Mouse (Mus musculus) ES-E14 (cell line): ENCODE measurements around the gene Cap2. TPM values are rescaled to one million over a fixed set of nuclear protein-coding genes. Genes with fewer than 3 reads are reported as not detected.

Experiments used
- DNase-seq: peaks from one replicate; pipeline ENCODE4 v3.0.0-alpha.2; 2013; ENCODE audit warnings: low read depth, low spot score
- H3K27ac ChIP-seq: 2 replicates; pipeline ENCODE4 v1.5.1; 2012; ENCODE audit warnings: low read depth, mild to moderate bottlenecking, low read length, moderate library complexity, mixed read lengths; ENCODE audit not compliant: poor library complexity, insufficient read depth, severe bottlenecking
- H3K36me3 ChIP-seq: 2 replicates; pipeline ENCODE4 v1.6.1; 2012; ENCODE audit warnings: mild to moderate bottlenecking, low read length, moderate library complexity, mixed read lengths; ENCODE audit not compliant: control insufficient read depth, poor library complexity, insufficient read depth, severe bottlenecking
- H3K4me1 ChIP-seq, 2 experiments: fragments of 150-350 bp in 1 of 2; sonication (generic) in 1 of 2; 2 replicates each; pipeline ENCODE4 v1.6.1; 2012; ENCODE audit warnings: low read length in 2 of 2, mild to moderate bottlenecking in 1 of 2, mixed read lengths in 1 of 2; ENCODE audit not compliant: control insufficient read depth in 2 of 2, insufficient read depth in 2 of 2, poor library complexity in 1 of 2
- H3K4me3 ChIP-seq, 2 experiments: fragments of 150-350 bp in 1 of 2; sonication (generic) in 1 of 2; 2 replicates each; pipeline ENCODE4 v1.5.1; 2012; ENCODE audit warnings: low read length in 2 of 2, low read depth in 1 of 2, mild to moderate bottlenecking in 1 of 2, mixed read lengths in 1 of 2; ENCODE audit not compliant: insufficient read depth in 1 of 2, poor library complexity in 1 of 2, severe bottlenecking in 1 of 2
- H3K9ac ChIP-seq: 2 replicates; pipeline ENCODE4 v1.6.1; 2012; ENCODE audit warnings: low read depth, mild to moderate bottlenecking, low read length, mixed read lengths; ENCODE audit not compliant: poor library complexity, insufficient read depth, severe bottlenecking
- H3K9me3 ChIP-seq: fragments of 150-350 bp; sonication (generic); 2 replicates; pipeline ENCODE4 v1.6.1; 2012; ENCODE audit warnings: low read depth, mild to moderate bottlenecking, low read length; ENCODE audit not compliant: control insufficient read depth, insufficient read depth
- CHD2 ChIP-seq: IDR thresholded peaks from 2 replicates; pipeline ENCODE4 v1.6.1; 2014; ENCODE audit warnings: mild to moderate bottlenecking, low read depth, low read length, inconsistent platforms
- HCFC1 ChIP-seq: IDR thresholded peaks from 2 replicates; pipeline ENCODE4 v1.6.1; 2012; ENCODE audit warnings: low read length, inconsistent platforms, borderline replicate concordance; ENCODE audit not compliant: insufficient read depth
- MAFK ChIP-seq: IDR thresholded peaks from 2 replicates; pipeline ENCODE4 v1.6.1; 2014; ENCODE audit warnings: mild to moderate bottlenecking, low read depth, low read length, inconsistent platforms; ENCODE audit not compliant: insufficient read depth
- ZC3H11A ChIP-seq: IDR thresholded peaks from 2 replicates; pipeline ENCODE4 v1.6.1; 2012; ENCODE audit warnings: low read depth, mild to moderate bottlenecking, inconsistent platforms, low read length, borderline replicate concordance
- ZNF384 ChIP-seq: IDR thresholded peaks from 2 replicates; pipeline ENCODE4 v1.6.1; 2012; ENCODE audit warnings: low read depth, low read length, inconsistent platforms
- in situ Hi-C, 2 experiments: fragments of 600-800 bp; cut with MboI; formaldehyde crosslinking; loops; one replicate each; pipeline ENCODE4 v1.15.1; 2025; ENCODE audit warnings: low sequenced_read_pairs in 2 of 2, inconsistent platforms in 1 of 2; ENCODE audit not compliant: unreplicated experiment in 2 of 2
- total RNA-seq: library from RNA; depleted of rRNA; stranded (reverse); fragments of 300-350 nt; gene quantifications from 2 replicates; pipeline ENCODE4 v1.2.3, GENCODE M21; 2012

Gene Cap2
- total RNA-seq, 1 experiment, result 5.1 TPM

GRCm38 (mm10) chr13:46670514-46670913 lies 168.9 kb downstream of the Cap2 start:
- TF ChIP-seq ZNF384, result no peak
- TF ChIP-seq MAFK, result no peak
- no peak for TF ChIP-seq HCFC1
- TF ChIP-seq CHD2, result no peak
- no peak for TF ChIP-seq ZC3H11A
- Histone ChIP-seq H3K4me3 (peak overlapping the region; percentile 90 to 94), H3K9me3 (no peaks in the 10 kb centered on the region), H3K36me3 (peaks cover 4% of the 10 kb centered on the region), H3K4me1 (peaks cover 2% of the 10 kb centered on the region in 2 experiments; a peak in 1 of 4 replicates), H3K27ac (no peak overlapping the region), H3K9ac (peak overlapping the region; percentile 84; the same call in 1 of the 2 replicates)
- DNase-seq, result no peak
- in situ Hi-C loops, result no loop called here

- in situ Hi-C loops, result no loop called here
- Histone ChIP-seq H3K36me3 (peaks cover 5% of the 10 kb centered on the region), H3K4me1 (peaks cover 2% of the 10 kb centered on the region in 2 experiments; a peak in 1 of 4 replicates)
Observed at GRCm38 (mm10) chr13:46674601-46675000, 173.0 kb downstream of the Cap2 start.

DNA sequence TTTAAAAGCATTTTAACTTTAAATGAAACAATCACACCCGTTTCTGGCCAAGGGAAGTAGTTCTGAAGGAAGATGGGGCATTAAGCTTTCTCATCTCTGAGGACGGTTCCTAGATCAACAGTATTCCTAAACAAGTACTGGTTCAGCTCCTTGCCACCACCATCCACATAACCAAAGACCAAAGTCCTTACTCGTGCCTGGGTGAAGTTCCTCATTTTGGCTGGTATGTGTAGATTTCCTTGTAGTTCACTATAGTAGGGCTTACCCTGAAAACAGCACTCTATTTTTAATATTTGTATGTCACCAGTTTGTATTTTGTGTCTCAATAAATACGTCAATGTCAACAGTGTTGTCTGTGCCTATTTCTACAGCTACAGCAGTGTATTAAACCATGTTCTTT lies 176.1 kb downstream of the Cap2 start:
- H3K4me1 ChIP-seq, result no peaks in the 10 kb centered on the region
- TF ChIP-seq MAFK (no peak), ZC3H11A (no peak), ZNF384 (no peak), HCFC1 (no peak), CHD2 (no peak)
- H3K9me3 ChIP-seq, result no peaks in the 10 kb centered on the region
- H3K9ac ChIP-seq, result no peak overlapping the region
- H3K36me3 ChIP-seq, result peaks cover 9% of the 10 kb centered on the region
- in situ Hi-C loops, result no loop called here
- H3K4me3 ChIP-seq, result no peak overlapping the region
- H3K27ac ChIP-seq, result no peak overlapping the region
- no peak for DNase-seq

More at GRCm38 (mm10) chr13:46674601-46675000, 173.0 kb downstream of the Cap2 start:
- no peak overlapping the region for H3K27ac ChIP-seq
- DNase-seq, result no peak
- no peak for TF ChIP-seq ZC3H11A
- no peak for TF ChIP-seq CHD2
- no peak for TF ChIP-seq ZNF384
- TF ChIP-seq HCFC1, result no peak
- TF ChIP-seq MAFK, result no peak
- no peaks in the 10 kb centered on the region for H3K9me3 ChIP-seq
- no peak overlapping the region for H3K9ac ChIP-seq
- H3K4me3 ChIP-seq, result no peak overlapping the region

GRCm38 (mm10) chr13:46682921-46683320 lies 181.3 kb downstream of the Cap2 start:
- Histone ChIP-seq H3K4me3 (no peak overlapping the region), H3K9ac (no peak overlapping the region), H3K27ac (no peak overlapping the region), H3K36me3 (peaks cover 20% of the 10 kb centered on the region), H3K9me3 (no peaks in the 10 kb centered on the region), H3K4me1 (no peaks in the 10 kb centered on the region)
- no peak for TF ChIP-seq HCFC1
- TF ChIP-seq MAFK, result no peak
- TF ChIP-seq ZC3H11A, result no peak
- TF ChIP-seq ZNF384, result no peak
- TF ChIP-seq CHD2, result no peak
- in situ Hi-C loops, result no loop called here
- DNase-seq, result no peak

DNA sequence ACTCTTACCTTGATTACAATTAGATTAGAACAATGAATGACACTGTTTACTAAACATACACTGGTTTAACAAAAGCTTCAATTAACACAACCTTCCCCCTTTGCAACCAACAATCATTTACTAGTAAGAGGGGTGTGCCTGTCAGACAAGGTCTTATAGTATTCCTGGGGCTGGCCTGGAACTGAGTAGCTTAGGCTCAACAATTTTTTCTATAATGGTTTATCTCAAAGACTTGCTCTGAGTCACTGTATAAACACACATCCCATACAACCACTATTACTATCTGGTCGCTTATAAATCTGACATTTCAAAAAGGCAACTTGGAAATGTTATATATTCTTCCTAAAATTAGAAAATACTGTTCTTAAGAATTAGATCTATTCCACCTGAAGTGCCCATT lies 181.7 kb downstream of the Cap2 start:
- no peak overlapping the region for H3K4me3 ChIP-seq
- H3K9me3 ChIP-seq, result no peaks in the 10 kb centered on the region
- H3K27ac ChIP-seq, result no peak overlapping the region
- H3K36me3 ChIP-seq, result peaks cover 20% of the 10 kb centered on the region
- in situ Hi-C loops, result no loop called here
- no peak for TF ChIP-seq MAFK
- no peak overlapping the region for H3K9ac ChIP-seq
- no peaks in the 10 kb centered on the region for H3K4me1 ChIP-seq
- no peak for DNase-seq
